8 mouse cellular contexts compared by ENCODE assay signal in genomic region chr4:131915821-131916328, GRCm38 (mm10). TPM values are rescaled to one million over a fixed set of nuclear protein-coding genes. Genes with fewer than 3 reads are reported as not detected.
DNase-seq lines count a peak whose midpoint lies in the region; ATAC-seq and TF ChIP-seq lines count a peak whose summit lies in the region.

No protein-coding gene starts in this region.

- peaks cover 64% of the 10 kb centered on the region for H3K27me3 ChIP-seq in lung, embryonic 14.5 days (ENCODE audit: insufficient read depth, low read length)
- H3K27me3 ChIP-seq in hindbrain, embryonic 16.5 days (replicated peaks; ENCODE audit: control insufficient read depth, insufficient read depth, low read length), result peaks cover 46% of the 10 kb centered on the region
- H3K27me3 ChIP-seq in neural tube, embryonic 11.5 days (ENCODE audit: control insufficient read depth, insufficient read depth, low read length), result peaks cover 28% of the 10 kb centered on the region

- no peaks in the 10 kb centered on the region for H3K9me3 ChIP-seq in lung, embryonic 14.5 days (ENCODE audit: low read depth, low read length)
- H3K9me3 ChIP-seq in hindbrain, embryonic 16.5 days (ENCODE audit: control insufficient read depth, low read length), result no peaks in the 10 kb centered on the region
- no peaks in the 10 kb centered on the region for H3K9me3 ChIP-seq in neural tube, embryonic 11.5 days (ENCODE audit: control insufficient read depth, low read length)

- WGBS in lung, embryonic 14.5 days, result 23% methylated on average over 13 of the region's 13 CpGs
- 24% methylated on average over 13 of the region's 13 CpGs for WGBS in hindbrain, embryonic 16.5 days
- 16% methylated on average over 13 of the region's 13 CpGs for WGBS in neural tube, embryonic 11.5 days

- no peak for ATAC-seq in lung, embryonic 14.5 days (ENCODE audit: insufficient read depth)
- ATAC-seq in hindbrain, embryonic 16.5 days, result no peak
- ATAC-seq in neural tube, embryonic 11.5 days (ENCODE audit: insufficient read depth, low FRiP score, low TSS enrichment), result no peak

- H3K9ac ChIP-seq in lung, embryonic 14.5 days, result no peak overlapping the region
- H3K9ac ChIP-seq in hindbrain, embryonic 16.5 days (ENCODE audit: low read depth, low read length), result 0 out of 2 replicates have a peak overlapping the region, but pooled peaks have one; percentile 16
- no peak overlapping the region for H3K9ac ChIP-seq in neural tube, embryonic 11.5 days (ENCODE audit: low read length)

- peak; percentile 32 for DNase-seq in embryo, embryonic 11 days
- DNase-seq in embryo, embryonic 10 days (ENCODE audit: low spot score), result no peak
- DNase-seq in lung, embryonic 14.5 days, result no peak
- no peak for DNase-seq in lung, postnatal 10 days
- no peak for DNase-seq in neural tube, embryonic 11.5 days (ENCODE audit: low spot score)
- no peak for DNase-seq in spleen, adult 12 weeks (ENCODE audit: low spot score)
- no peak for DNase-seq in retina, embryonic 14.5 days (ENCODE audit: low spot score)

- peaks cover 7% of the 10 kb centered on the region; the same call in 1 of the 2 replicates for H3K4me1 ChIP-seq in lung, embryonic 14.5 days (ENCODE audit: insufficient read depth)
- peaks cover 17% of the 10 kb centered on the region for H3K4me1 ChIP-seq in hindbrain, embryonic 16.5 days (ENCODE audit: control insufficient read depth, insufficient read depth, low read depth, low read length)
- H3K4me1 ChIP-seq in neural tube, embryonic 11.5 days (ENCODE audit: control insufficient read depth, insufficient read depth, low read length), result peaks cover 46% of the 10 kb centered on the region

- peak overlapping the region; percentile 26 for H3K4me3 ChIP-seq in lung, embryonic 14.5 days (ENCODE audit: low read depth, low read length)
- H3K4me3 ChIP-seq in hindbrain, embryonic 16.5 days (ENCODE audit: low read length), result no peak overlapping the region
- no peak overlapping the region for H3K4me3 ChIP-seq in neural tube, embryonic 11.5 days (ENCODE audit: low read depth, low read length)

- H3K4me2 ChIP-seq in lung, embryonic 14.5 days, result peak overlapping the region; percentile 65
- no peak overlapping the region for H3K4me2 ChIP-seq in hindbrain, embryonic 16.5 days (ENCODE audit: low read length)
- peak overlapping the region; percentile 42 for H3K4me2 ChIP-seq in neural tube, embryonic 11.5 days (ENCODE audit: low read depth)

- no peak overlapping the region for H3K27ac ChIP-seq in lung, embryonic 14.5 days (ENCODE audit: low read depth)
- no peak overlapping the region for H3K27ac ChIP-seq in hindbrain, embryonic 16.5 days (ENCODE audit: low read depth, low read length)
- H3K27ac ChIP-seq in neural tube, embryonic 11.5 days (ENCODE audit: low read depth, low read length), result no peak overlapping the region

- no peaks in the 10 kb centered on the region for H3K36me3 ChIP-seq in lung, embryonic 14.5 days (ENCODE audit: insufficient read depth)
- H3K36me3 ChIP-seq in hindbrain, embryonic 16.5 days (ENCODE audit: control insufficient read depth, insufficient read depth, low read length), result no peaks in the 10 kb centered on the region
- H3K36me3 ChIP-seq in neural tube, embryonic 11.5 days (ENCODE audit: control insufficient read depth, insufficient read depth, low read length), result no peaks in the 10 kb centered on the region

- TF ChIP-seq CTCF in lung, embryonic 14.5 days (IDR thresholded peaks at IDR 0.05; ENCODE audit: low read depth), result no peak

RNA-seq across cellular contexts. Expression of gene Tmem200b, which starts 5.7 kb away (rescaled TPM):
- 2.6 and 3.1 TPM in 2 replicates for polyA plus RNA-seq in lung, embryonic 14.5 days (2014; fragmentation: Nextera tagmentation; extraction: Ambion mirVana)
- 0.34 TPM in 1 of 2 replicates, not detected in the other for polyA plus RNA-seq in hindbrain, embryonic 16.5 days (2015; fragmentation: Nextera tagmentation; extraction: Ambion mirVana)
- 1.4 TPM in 2 replicates for polyA plus RNA-seq in neural tube, embryonic 11.5 days (2014; fragmentation: Nextera tagmentation; extraction: Ambion mirVana)

RNA-seq across cellular contexts. Expression of gene Srsf4, which starts 42.5 kb away (rescaled TPM):
- 122 and 131 TPM in 2 replicates for polyA plus RNA-seq in lung, embryonic 14.5 days (2014; fragmentation: Nextera tagmentation; extraction: Ambion mirVana)
- 86.6 and 94.4 TPM in 2 replicates for polyA plus RNA-seq in hindbrain, embryonic 16.5 days (2015; fragmentation: Nextera tagmentation; extraction: Ambion mirVana)
- polyA plus RNA-seq in neural tube, embryonic 11.5 days (2014; fragmentation: Nextera tagmentation; extraction: Ambion mirVana), result 136 and 144 TPM in 2 replicates
